Mouse (Mus musculus) urinary bladder, adult 2 months (tissue): ENCODE results near the gene Pogz. TPM values are rescaled to one million over a fixed set of nuclear protein-coding genes. Genes with fewer than 3 reads are reported as not detected.
A peak's percentile ranks its signal among the peaks of the same experiment; 100 is the strongest.
"Not testable (repeated sequence)": the region's sequence is repeated elsewhere in the genome, so short reads cannot be mapped to it uniquely, and the experiment has no call there.

Experiments
- DNase-seq: peaks from one replicate; pipeline ENCODE4 v3.0.0; 2022; ENCODE audit warnings: low spot score
- polyA plus RNA-seq: library from polyadenylated mRNA; depleted of rRNA; stranded (reverse); fragments of >200 nt; gene quantifications from 2 replicates; pipeline ENCODE4 v1.2.3, GENCODE M21; 2012

Gene Pogz
- polyA plus RNA-seq, 1 experiment: 19.3 TPM

DNA sequence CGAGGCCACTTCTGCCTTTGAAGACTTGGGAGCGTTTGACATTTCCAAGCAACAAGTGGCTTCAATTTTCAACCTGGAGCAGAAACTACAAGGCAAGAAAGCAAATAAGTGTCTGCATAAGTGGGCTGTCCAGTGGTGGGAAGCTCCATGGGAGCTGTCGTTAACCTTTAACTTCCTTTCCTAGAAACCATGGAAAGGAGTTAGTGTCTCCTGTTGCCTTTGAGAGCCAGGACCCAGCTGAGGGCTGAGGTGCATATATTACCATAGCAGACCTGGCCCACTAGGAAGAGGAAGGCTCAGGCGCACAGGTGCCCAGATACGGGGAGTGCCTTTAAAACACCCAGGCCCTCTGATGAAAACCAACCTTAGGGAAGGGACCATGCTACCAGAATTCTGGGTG lies 4.7 kb upstream of the Pogz start:
- no peak for DNase-seq

DNA sequence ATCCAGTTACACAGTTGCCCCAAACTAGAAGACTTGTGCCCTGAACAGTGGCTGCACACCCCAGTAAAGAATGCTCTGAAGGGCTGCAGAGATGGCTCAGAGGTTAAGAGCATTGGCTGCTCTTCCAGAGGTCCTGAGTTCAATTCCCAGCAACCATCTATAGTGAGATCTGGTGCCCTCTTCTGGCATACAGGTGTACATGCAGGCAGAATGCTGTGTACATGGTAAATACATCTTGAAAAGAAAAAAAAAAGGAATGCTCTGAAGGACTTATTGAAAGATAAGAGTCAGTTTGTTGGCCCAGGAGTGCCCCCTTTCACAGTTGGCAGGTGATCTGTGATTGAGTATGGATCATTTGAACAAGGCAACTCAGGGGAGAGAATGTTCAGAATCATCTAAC lies 4.0 kb upstream of the Pogz start:
- DNase-seq: no peak

GRCm38 (mm10) chr3:94835396-94835795 lies 2.0 kb upstream of the Pogz start:
- DNase-seq: no peak

GRCm38 (mm10) chr3:94837959-94838496 lies 661 bp downstream of the Pogz start:
- DNase-seq: peak; percentile 71

DNA sequence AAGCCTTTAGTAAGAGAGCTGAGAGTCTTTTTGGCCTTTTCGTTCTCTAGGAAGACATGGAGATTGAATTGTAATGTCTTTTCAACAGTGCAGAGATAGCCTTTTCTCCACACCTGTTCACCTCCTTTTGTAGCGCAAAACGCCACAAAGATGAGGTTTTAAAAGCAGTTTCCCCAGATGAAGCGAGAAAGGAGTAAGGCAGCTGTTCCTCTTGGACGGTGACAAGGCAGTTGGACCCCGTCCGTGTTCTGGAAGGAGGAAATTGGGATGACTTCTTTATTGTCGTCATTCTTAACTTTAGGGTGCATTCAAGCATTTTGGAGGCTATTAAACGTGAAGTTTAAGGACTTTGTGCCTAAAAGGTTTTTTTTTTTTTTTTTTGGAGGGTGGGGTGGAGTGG lies 1.3 kb downstream of the Pogz start:
- no peak for DNase-seq

- DNase-seq: no peak
Measured at GRCm38 (mm10) chr3:94839101-94839500, 1.7 kb downstream of the Pogz start.

DNA sequence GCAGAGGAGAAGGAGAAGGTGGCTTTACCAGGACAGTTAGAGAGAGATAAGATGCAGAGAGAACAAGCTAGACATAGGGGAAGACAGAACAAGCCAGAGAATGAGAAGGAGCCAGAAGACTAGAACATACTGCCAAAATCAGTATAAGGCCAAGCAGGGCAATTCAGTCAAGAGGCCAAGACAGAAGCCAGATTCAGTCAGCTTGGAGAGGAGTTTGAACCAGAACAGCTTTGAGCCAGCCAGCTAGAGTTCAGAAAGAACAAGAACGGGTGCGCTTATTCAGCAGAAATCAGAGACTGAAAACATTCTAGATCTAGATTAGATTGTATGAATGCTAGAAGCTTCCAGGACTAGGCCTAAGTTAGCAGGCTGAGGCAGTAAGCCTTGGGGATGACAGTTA lies 10.0 kb downstream of the Pogz start:
- DNase-seq: no peak

DNA sequence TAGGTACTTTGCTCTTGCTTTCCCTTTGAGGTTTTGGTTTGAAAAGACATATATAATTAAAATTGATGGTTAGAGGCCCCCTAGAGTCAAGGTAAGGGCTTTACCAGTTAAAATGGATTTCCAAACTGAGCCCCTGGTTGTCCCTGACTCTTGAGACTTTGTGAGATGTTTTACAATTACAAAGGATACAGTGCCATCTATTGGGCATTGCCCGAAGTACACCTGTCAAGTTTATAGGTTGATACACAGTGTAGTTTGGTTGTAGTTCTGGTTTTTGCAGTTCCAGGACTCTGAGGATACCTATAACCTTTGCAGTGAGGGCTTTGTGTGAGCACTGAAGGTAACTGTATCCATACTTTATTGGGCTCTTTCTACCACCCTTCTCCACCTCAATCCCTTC lies 12.0 kb downstream of the Pogz start:
- DNase-seq: no peak

- no peak for DNase-seq
Measured at GRCm38 (mm10) chr3:94851731-94852130, 14.4 kb downstream of the Pogz start.

- no peak for DNase-seq
Measured at GRCm38 (mm10) chr3:94852215-94852614, 14.8 kb downstream of the Pogz start.

GRCm38 (mm10) chr3:94859471-94859870 lies 22.1 kb downstream of the Pogz start:
- no peak for DNase-seq

DNA sequence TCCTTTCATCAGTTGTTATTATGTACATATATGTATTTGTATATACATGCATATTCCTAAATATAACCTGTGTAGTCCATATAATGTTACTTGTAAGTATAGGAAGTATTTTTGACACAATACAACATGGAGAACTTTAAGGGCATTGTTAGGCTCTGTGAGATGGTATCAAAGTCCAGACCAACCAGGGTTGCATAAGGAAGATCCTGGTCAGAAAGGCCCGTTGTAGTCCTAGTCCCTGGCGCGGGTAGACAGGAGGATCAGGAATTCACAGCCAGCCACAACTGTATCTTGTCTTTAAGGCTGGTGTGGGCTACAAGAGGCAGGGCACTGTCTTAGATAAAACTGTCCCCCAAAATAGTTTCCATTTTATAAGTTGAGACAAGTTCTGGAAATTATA lies 31.6 kb downstream of the Pogz start:
- DNase-seq: no peak

GRCm38 (mm10) chr3:94878618-94879017 lies 41.3 kb downstream of the Pogz start:
- no peak for DNase-seq

DNA sequence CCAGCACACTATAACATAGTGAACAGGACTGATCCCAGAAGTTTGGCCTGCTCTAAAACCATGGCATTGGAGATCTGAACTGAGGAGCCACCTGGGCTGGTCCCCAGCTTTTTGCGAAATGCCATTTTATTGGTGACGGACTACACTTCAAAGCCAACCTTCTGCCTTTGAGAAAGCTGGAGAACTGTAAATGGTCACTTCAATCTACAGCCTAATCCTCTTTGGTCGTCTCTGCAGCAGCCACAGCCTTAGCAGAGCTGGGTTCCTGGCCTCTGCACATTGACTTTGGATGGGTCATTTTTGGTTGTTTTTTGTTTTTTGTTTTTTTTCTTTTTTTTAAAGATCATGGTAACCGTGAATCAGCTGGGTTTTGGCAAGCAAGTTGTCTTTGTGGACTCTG lies 44.5 kb downstream of the Pogz start:
- no peak for DNase-seq

GRCm38 (mm10) chr3:94882579-94882978 lies 45.2 kb downstream of the Pogz start:
- no peak for DNase-seq

GRCm38 (mm10) chr3:94886316-94887224 lies 49.2 kb downstream of the Pogz start, which contains the start of gene Psmb4:
Gene Psmb4, minus strand, starts transcription at chr3:94886961.
- DNase-seq: peak; percentile 53

DNA sequence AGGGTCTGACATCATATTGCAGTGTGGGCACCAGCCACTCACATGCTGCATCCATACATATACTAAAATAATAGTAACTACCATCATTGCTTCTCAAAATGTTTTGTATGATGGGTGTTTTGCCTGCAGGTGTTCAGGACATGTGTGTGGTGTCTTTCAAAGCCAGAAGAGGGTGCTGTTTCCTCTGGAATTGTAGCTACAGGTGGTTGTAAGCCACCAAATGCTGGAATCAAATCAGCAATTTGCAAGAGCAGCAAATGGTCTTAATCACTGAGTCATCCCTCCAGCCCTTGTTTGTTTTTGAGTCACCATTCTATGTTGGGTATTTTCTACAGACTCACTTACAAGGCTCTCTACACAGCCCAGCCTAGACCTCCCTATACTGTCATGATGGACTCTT lies 51.2 kb downstream of the Pogz start:
- no peak for DNase-seq

- no peak for DNase-seq
Measured at GRCm38 (mm10) chr3:94894076-94894475, 56.7 kb downstream of the Pogz start.

DNA sequence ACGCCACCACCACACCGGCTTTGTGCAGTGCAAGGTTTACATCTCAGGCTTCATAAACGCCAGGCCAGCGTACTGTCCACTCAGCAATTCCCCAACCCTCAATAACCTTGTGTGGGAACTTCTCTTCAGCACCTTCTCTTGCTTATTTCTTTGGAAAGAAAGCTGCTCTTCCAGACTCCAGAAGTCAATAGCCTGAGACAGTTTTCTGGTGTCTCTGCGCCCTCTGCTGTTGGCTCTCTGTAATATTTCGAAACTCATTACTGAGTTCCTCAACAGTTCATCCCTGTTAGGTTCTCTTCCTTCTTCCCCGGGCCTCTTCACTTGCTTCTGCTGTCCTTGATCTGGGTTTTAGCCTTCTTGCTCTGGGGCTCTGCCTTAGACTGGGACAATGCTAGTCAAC lies 65.4 kb downstream of the Pogz start:
- DNase-seq: no peak

GRCm38 (mm10) chr3:94904759-94905158 lies 67.4 kb downstream of the Pogz start:
- DNase-seq: not testable (repeated sequence)

DNA sequence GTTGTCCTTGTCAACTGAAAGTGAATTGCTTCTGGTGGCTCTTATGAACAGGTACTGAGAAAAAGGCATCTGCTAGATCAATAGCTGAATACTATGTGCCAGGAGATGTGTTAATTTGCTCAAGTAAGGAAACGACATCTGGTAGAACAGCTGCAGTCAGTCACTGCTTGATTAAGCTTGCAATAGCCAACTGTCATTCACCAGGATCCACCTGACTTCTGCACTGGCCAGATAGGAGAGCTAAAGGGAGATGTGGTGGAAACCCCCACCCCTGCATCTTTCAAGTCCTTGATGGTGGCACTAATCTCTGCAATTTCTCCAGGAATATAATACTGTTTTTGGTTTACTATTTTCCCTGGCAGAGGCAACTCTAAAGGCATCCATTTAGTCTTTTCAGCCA lies 69.1 kb downstream of the Pogz start:
- DNase-seq: no peak

DNA sequence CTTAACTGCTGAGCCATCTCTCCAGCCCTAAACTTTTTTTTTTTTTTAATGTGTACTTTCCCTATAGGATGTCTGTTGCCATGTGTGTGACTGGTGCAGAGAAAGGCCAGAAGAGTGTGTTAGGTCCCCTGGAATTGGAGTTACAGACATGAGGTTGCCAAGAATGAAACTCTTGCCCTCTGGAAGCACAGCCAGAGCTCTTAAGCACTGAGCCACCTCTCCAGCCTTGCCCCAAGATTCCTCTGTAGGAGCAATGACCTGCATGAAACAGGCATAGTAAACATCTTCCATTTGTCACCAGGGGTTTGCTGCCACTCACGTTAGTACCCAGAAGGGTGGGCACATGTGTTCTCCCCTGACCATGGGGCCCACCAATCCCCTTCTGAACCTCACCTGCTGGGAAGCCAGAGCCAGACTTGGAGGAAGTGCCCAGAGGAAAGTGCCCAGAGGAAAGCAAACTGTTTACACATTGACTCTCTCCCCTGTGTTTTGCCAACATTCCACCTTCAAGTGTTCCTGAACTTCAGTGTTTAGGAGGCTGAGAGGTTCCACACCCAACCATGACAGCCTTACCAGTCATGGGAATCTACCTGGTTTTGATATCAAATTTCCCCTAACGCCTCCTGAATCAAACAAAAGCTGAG lies 73.8 kb downstream of the Pogz start:
- DNase-seq: no peak

- no peak for DNase-seq
Measured at GRCm38 (mm10) chr3:94913801-94914200, 76.4 kb downstream of the Pogz start.
